Mouse (Mus musculus) midbrain, embryonic 15.5 days (tissue): ENCODE measurements around the gene Wdr11. TPM values are rescaled to one million over a fixed set of nuclear protein-coding genes. Genes with fewer than 3 reads are reported as not detected.

Source experiments
- ATAC-seq: fragments of 200-750 bp; cut with Nextera tagmentation; replicated peaks from 2 replicates; pipeline ENCODE4 v1.8.0; 2017; ENCODE audit warnings: moderate TSS enrichment
- H3K27ac ChIP-seq: fragments of 300-500 bp; sonication (generic); 2 replicates; pipeline ENCODE4 v1.5.1; 2015; ENCODE audit warnings: mild to moderate bottlenecking, inconsistent platforms
- H3K27me3 ChIP-seq: fragments of 300-500 bp; sonication (generic); replicated peaks from 2 replicates; pipeline ENCODE4 v1.6.1; 2015; ENCODE audit warnings: inconsistent platforms
- H3K36me3 ChIP-seq: fragments of 300-500 bp; sonication (generic); replicated peaks from 2 replicates; pipeline ENCODE4 v1.6.1; 2015; ENCODE audit warnings: inconsistent platforms
- H3K4me1 ChIP-seq: fragments of 300-500 bp; sonication (generic); 2 replicates; pipeline ENCODE4 v1.6.1; 2015; ENCODE audit warnings: inconsistent platforms
- H3K4me2 ChIP-seq: fragments of 300-500 bp; sonication (generic); 2 replicates; pipeline ENCODE4 v1.6.1; 2015; ENCODE audit warnings: inconsistent platforms, mild to moderate bottlenecking, moderate library complexity
- H3K4me3 ChIP-seq: fragments of 300-500 bp; sonication (generic); 2 replicates; pipeline ENCODE4 v1.5.1; 2015; ENCODE audit warnings: mild to moderate bottlenecking, inconsistent platforms
- H3K9ac ChIP-seq: fragments of 300-500 bp; sonication (generic); 2 replicates; pipeline ENCODE4 v1.6.1; 2015; ENCODE audit warnings: mild to moderate bottlenecking, inconsistent platforms
- H3K9me3 ChIP-seq: fragments of 300-500 bp; sonication (generic); 2 replicates; pipeline ENCODE4 v1.6.1; 2016; ENCODE audit warnings: inconsistent platforms
- WGBS: fragments of 180-500 bp; shearing (Covaris S2); methylation state at CpG from one replicate; pipeline ENCODE4 v1.1.7; 2015; ENCODE audit warnings: mixed read lengths; 5-methylcytosine and 5-hydroxymethylcytosine counted together
- polyA plus RNA-seq: library from polyadenylated mRNA; unstranded; fragments of >200 nt; fragmentation: Nextera tagmentation; extraction: Ambion mirVana; gene quantifications from 2 replicates; pipeline ENCODE4 v1.2.1, GENCODE M21; 2015

Wdr11 gene
- polyA plus RNA-seq, 1 experiment from 2014 or later: 40.3 TPM

DNA sequence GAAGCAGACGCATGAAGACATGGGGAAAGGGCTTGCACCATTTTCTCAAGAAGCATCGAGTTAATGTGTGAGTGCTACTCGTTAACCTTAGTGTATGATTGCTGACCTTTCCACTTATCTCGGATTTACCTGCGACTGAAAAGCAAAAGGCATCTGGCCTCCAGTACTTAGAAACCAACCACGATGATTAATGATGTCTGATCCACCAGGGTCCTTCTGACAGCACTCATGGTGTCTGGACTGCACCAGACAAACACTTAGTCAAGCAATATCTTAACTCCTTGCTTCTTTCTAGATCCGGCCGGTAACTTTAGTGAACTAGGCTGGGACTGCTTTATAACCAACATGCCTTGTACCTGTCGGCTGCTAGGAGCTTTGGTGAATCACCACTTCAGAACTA lies 45.3 kb downstream of the Wdr11 start:
- H3K4me2 ChIP-seq: no peak overlapping the region
- H3K36me3 ChIP-seq: peaks cover 4% of the 10 kb centered on the region; the same call in 1 of the 2 replicates
- no peaks in the 10 kb centered on the region for H3K4me1 ChIP-seq
- no peak overlapping the region for H3K9ac ChIP-seq
- ATAC-seq: no peak
- WGBS: 89% methylated on average over 9 of the region's 9 CpGs
- no peak overlapping the region for H3K27ac ChIP-seq
- no peaks in the 10 kb centered on the region for H3K27me3 ChIP-seq
- H3K9me3 ChIP-seq: no peaks in the 10 kb centered on the region
- H3K4me3 ChIP-seq: no peak overlapping the region

DNA sequence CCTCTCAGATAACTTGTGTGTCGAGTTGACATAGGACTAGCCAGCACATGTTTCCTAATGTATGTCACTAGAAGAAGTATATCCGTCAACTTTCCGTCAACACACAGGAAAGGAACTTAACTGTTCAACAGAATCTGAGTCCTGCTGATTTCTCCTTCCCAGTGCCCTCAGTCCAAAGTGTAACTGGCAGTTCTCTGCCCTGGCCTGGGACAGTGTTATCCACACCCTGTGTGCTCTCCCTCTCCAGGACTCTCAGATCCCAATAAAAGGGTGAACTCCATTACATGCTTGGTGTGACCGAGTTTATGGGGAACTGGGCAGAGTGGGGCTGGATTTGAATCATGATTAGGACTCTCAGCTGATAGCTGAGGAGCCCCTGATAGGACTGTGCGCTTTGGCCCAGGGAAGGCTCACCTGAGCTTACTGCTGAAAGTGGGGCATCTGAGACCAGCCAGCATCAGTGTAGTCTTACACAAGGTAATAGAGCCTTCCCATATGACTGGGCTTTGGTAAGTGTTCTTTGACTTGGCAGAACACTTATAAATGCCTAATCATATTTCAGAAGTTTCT lies 46.3 kb downstream of the Wdr11 start:
- Histone ChIP-seq H3K27ac (no peak overlapping the region), H3K4me2 (no peak overlapping the region), H3K4me3 (no peak overlapping the region), H3K27me3 (no peaks in the 10 kb centered on the region), H3K9me3 (no peaks in the 10 kb centered on the region), H3K9ac (no peak overlapping the region), H3K4me1 (no peaks in the 10 kb centered on the region), H3K36me3 (no peaks in the 10 kb centered on the region)
- no peak for ATAC-seq
- 94% methylated on average over 5 of the region's 5 CpGs for WGBS

DNA sequence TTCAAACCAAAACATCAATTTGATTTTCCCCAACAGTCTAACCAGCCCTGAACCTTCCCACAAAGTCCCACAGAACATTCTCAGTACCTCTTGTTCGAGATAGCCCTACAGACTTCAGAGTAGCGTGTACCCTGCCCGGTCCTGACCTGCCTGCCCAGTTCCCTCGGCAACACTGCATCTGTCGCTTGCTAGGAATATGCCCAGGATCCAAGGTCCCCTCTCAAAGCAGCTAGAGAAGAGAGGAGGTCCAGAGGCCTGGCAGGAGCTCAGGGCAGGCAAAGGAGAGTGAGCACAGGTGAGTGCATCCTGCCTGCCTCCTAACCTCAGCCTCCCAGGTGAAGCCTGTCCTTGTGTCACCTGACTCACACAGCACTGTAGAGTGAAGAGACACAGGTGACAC lies 47.3 kb downstream of the Wdr11 start:
- no peaks in the 10 kb centered on the region for H3K36me3 ChIP-seq
- no peaks in the 10 kb centered on the region for H3K27me3 ChIP-seq
- no peak overlapping the region for H3K9ac ChIP-seq
- H3K27ac ChIP-seq: no peak overlapping the region
- no peak overlapping the region for H3K4me3 ChIP-seq
- WGBS: 94% methylated on average over 5 of the region's 5 CpGs
- no peaks in the 10 kb centered on the region for H3K4me1 ChIP-seq
- no peak overlapping the region for H3K4me2 ChIP-seq
- no peak for ATAC-seq
- no peaks in the 10 kb centered on the region for H3K9me3 ChIP-seq

DNA sequence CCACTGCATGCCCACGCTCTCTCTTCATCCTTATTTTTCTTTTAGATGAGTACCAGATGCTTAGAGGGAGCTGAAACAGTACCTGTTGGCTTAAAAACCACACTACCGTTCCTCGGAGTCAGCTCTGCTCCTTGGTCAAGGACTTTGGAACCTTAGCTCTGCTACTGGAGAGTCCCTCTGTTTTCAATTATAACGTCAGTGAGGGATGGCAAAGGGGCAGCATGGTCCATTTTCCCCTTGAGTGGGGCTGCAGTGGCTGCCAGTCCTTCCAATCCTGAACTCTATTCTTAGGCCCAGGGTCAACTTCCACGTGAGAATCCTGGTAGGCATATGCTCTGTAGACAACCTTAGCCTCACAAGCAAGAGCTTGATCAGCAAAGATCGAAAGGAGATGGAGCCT lies 48.2 kb downstream of the Wdr11 start:
- no peaks in the 10 kb centered on the region for H3K27me3 ChIP-seq
- no peak for ATAC-seq
- no peak overlapping the region for H3K27ac ChIP-seq
- no peak overlapping the region for H3K4me3 ChIP-seq
- 89% methylated on average over 6 of the region's 6 CpGs for WGBS
- no peak overlapping the region for H3K4me2 ChIP-seq
- H3K9me3 ChIP-seq: no peaks in the 10 kb centered on the region
- H3K4me1 ChIP-seq: no peaks in the 10 kb centered on the region
- H3K9ac ChIP-seq: no peak overlapping the region
- H3K36me3 ChIP-seq: no peaks in the 10 kb centered on the region

- Histone ChIP-seq H3K27ac (no peak overlapping the region), H3K27me3 (peaks cover 9% of the 10 kb centered on the region; the same call in 1 of the 2 replicates), H3K4me1 (no peaks in the 10 kb centered on the region), H3K4me3 (no peak overlapping the region), H3K36me3 (no peaks in the 10 kb centered on the region), H3K4me2 (no peak overlapping the region), H3K9ac (no peak overlapping the region), H3K9me3 (no peaks in the 10 kb centered on the region)
- 90% methylated on average over 4 of the region's 4 CpGs for whole genome bisulfite sequencing
- ATAC-seq: no peak
Measured at GRCm38 (mm10) chr7:129643290-129643689, 51.6 kb downstream of the Wdr11 start.

DNA sequence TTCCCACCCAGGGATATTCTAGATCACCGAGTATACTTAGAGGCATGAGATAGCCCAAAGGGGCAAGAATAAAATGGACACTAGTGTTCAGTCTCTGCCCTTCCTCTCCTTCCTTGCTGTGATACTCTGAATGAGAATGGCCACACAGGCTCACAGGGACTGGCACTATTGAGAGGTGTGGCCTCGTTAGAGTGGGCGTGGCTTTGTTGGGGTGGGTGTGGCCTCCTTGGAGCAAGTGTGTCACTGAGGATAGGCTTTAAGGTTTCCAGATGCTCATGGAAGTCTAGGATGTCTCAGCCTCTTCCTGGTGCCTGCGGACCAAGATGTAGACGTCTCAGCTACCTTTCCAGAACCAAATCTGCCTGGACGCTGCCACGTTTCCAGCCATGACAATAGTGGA lies 56.1 kb downstream of the Wdr11 start:
- WGBS: 73% methylated on average over 7 of the region's 7 CpGs
- Histone ChIP-seq H3K9me3 (no peaks in the 10 kb centered on the region), H3K27me3 (peaks cover 23% of the 10 kb centered on the region; the same call in 1 of the 2 replicates), H3K4me2 (no peak overlapping the region), H3K9ac (no peak overlapping the region), H3K4me3 (no peak overlapping the region), H3K27ac (no peak overlapping the region), H3K36me3 (no peaks in the 10 kb centered on the region), H3K4me1 (peaks cover 3% of the 10 kb centered on the region; the same call in 1 of the 2 replicates)
- no peak for ATAC-seq

- no peak overlapping the region for H3K27ac ChIP-seq
- no peak for ATAC-seq
- no peaks in the 10 kb centered on the region for H3K9me3 ChIP-seq
- H3K4me2 ChIP-seq: no peak overlapping the region
- 6% methylated on average over 6 of the region's 6 CpGs for WGBS
- peaks cover 7% of the 10 kb centered on the region; the same call in 1 of the 2 replicates for H3K4me1 ChIP-seq
- H3K4me3 ChIP-seq: no peak overlapping the region
- H3K27me3 ChIP-seq: peaks cover 23% of the 10 kb centered on the region; the same call in 1 of the 2 replicates
- no peaks in the 10 kb centered on the region for H3K36me3 ChIP-seq
- H3K9ac ChIP-seq: no peak overlapping the region
Measured at GRCm38 (mm10) chr7:129648938-129649337, 57.3 kb downstream of the Wdr11 start.

GRCm38 (mm10) chr7:129650717-129651116 lies 59.1 kb downstream of the Wdr11 start:
- no peaks in the 10 kb centered on the region for H3K36me3 ChIP-seq
- H3K27ac ChIP-seq: no peak overlapping the region
- H3K9ac ChIP-seq: no peak overlapping the region
- no peaks in the 10 kb centered on the region for H3K9me3 ChIP-seq
- ATAC-seq: no peak
- WGBS: 76% methylated on average over 5 of the region's 5 CpGs
- no peak overlapping the region for H3K4me3 ChIP-seq
- H3K4me1 ChIP-seq: peaks cover 17% of the 10 kb centered on the region
- H3K27me3 ChIP-seq: peaks cover 26% of the 10 kb centered on the region; the same call in 1 of the 2 replicates
- H3K4me2 ChIP-seq: no peak overlapping the region

GRCm38 (mm10) chr7:129651781-129652180 lies 60.1 kb downstream of the Wdr11 start:
- Histone ChIP-seq H3K27ac (no peak overlapping the region), H3K27me3 (peaks cover 34% of the 10 kb centered on the region)

DNA sequence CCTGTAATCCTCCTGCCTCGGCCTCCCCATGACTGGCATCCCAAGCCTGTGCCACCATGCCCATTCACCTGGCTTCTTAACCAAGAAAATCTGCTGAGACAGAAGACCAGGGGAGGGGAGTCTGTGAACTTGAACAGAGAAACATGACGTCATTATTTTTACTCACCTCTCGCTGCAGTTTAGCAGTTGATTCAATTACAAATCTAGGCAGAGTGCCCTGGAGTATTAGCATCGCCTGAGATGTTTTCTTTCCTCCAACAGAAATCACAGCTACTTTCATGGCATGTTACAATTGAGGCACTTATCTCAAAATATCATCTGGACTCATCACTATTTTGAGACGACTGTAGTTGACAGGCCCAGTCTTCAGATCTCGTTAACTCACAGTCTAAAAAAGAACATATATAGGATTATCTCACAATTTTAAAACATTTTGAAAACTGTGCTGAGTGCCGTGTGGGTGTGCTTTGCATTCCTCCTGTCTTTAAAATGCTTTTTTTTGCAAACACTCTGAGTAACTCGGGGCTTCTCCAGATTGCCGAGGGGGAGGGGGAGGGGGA lies 61.3 kb downstream of the Wdr11 start:
- no peak overlapping the region for H3K4me2 ChIP-seq
- H3K9me3 ChIP-seq: no peaks in the 10 kb centered on the region
- peaks cover 20% of the 10 kb centered on the region for H3K4me1 ChIP-seq
- no peak for ATAC-seq
- H3K4me3 ChIP-seq: no peak overlapping the region
- H3K36me3 ChIP-seq: no peaks in the 10 kb centered on the region
- 43% methylated on average over 9 of the region's 9 CpGs for WGBS
- no peak overlapping the region for H3K9ac ChIP-seq
- H3K27ac ChIP-seq: no peak overlapping the region
- H3K27me3 ChIP-seq: peaks cover 33% of the 10 kb centered on the region

More at GRCm38 (mm10) chr7:129651781-129652180, 60.1 kb downstream of the Wdr11 start:
- no peak overlapping the region for H3K9ac ChIP-seq
- no peak overlapping the region for H3K4me3 ChIP-seq
- no peak overlapping the region for H3K4me2 ChIP-seq
- no peak for ATAC-seq
- no peaks in the 10 kb centered on the region for H3K36me3 ChIP-seq
- no peaks in the 10 kb centered on the region for H3K9me3 ChIP-seq
- peaks cover 20% of the 10 kb centered on the region for H3K4me1 ChIP-seq
- WGBS: 40% methylated on average over 7 of the region's 7 CpGs

DNA sequence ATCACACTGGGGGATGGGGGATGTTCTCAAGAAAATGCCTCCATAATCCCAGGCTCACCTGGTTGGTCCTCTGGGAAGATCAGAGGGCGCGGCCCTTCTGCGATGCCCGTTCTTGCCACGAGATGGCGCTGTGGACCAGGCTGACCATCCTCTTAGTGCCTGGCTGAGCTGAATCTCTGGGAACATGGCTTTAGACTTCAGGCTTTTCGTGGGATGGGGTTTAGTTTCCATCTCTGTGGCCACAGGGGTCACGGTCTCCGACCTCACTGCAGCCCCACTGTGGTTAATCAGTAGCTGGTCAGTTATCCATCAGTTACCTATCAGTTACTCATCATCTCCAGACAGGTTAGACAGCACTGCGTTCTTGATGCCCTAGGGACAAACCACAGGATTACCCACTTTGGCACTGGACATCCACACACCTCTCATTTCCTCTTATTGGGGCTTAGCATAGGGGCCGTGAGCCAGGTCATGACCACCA lies 62.2 kb downstream of the Wdr11 start:
- Histone ChIP-seq H3K36me3 (no peaks in the 10 kb centered on the region), H3K9me3 (no peaks in the 10 kb centered on the region), H3K4me2 (no peak overlapping the region), H3K4me1 (peaks cover 20% of the 10 kb centered on the region), H3K27me3 (peaks cover 34% of the 10 kb centered on the region), H3K9ac (no peak overlapping the region), H3K4me3 (no peak overlapping the region), H3K27ac (no peak overlapping the region)
- WGBS: 12% methylated on average over 11 of the region's 11 CpGs
- peak; percentile 75 for ATAC-seq

- 26% methylated on average over 12 of the region's 12 CpGs for WGBS
- Histone ChIP-seq H3K9me3 (no peaks in the 10 kb centered on the region), H3K4me1 (peaks cover 20% of the 10 kb centered on the region), H3K27ac (no peak overlapping the region), H3K36me3 (no peaks in the 10 kb centered on the region), H3K9ac (no peak overlapping the region), H3K27me3 (peaks cover 34% of the 10 kb centered on the region), H3K4me2 (no peak overlapping the region), H3K4me3 (no peak overlapping the region)
- ATAC-seq: no peak
Measured at GRCm38 (mm10) chr7:129654923-129655322, 63.3 kb downstream of the Wdr11 start.
